Mouse (Mus musculus) forebrain, embryonic 10.5 days (tissue): ENCODE measurements around the gene Crebzf. TPM values are rescaled to one million over a fixed set of nuclear protein-coding genes. Genes with fewer than 3 reads are reported as not detected.

Experiments
- polyA plus RNA-seq: library from polyadenylated mRNA; unstranded; fragments of >200 nt; fragmentation: Nextera tagmentation; extraction: Ambion mirVana; gene quantifications from 2 replicates; pipeline ENCODE4 v1.2.1, GENCODE M21; 2016

The Crebzf gene
- polyA plus RNA-seq, 1 experiment from 2014 or later: 21.8 TPM

Other genes starting within 250 kb of the Crebzf start
- gene Ccdc83, start 177.0 kb upstream of the Crebzf start, polyA plus RNA-seq: not detected in 2 replicates
- 1.5 and 2.0 TPM in 2 replicates for gene Sytl2, start 140.5 kb upstream of the Crebzf start, polyA plus RNA-seq
- gene Ccdc89, start 16.2 kb upstream of the Crebzf start, polyA plus RNA-seq: 2.4 and 2.5 TPM in 2 replicates
- gene Tmem126a, start 14.5 kb downstream of the Crebzf start, polyA plus RNA-seq: 135 and 140 TPM in 2 replicates
- gene Tmem126b, start 33.3 kb downstream of the Crebzf start, polyA plus RNA-seq: 31.6 and 32.9 TPM in 2 replicates
- gene Dlg2, start 33.9 kb downstream of the Crebzf start, polyA plus RNA-seq: 0.95 and 0.96 TPM in 2 replicates